Mouse (Mus musculus) heart, adult 11 months (tissue): ENCODE measurements at regions not wholly inside any gene's neighbourhood (a gene's known extent, or its start where the extent isn't known, plus 50 kb on each side); places are given as distances from the start of the nearest gene placed in this dataset.

ENCODE experiments used
- DNase-seq: peaks from one replicate; pipeline ENCODE4 v3.0.0; 2022

GRCm38 (mm10) chr12:79966621-79967490 lies 146.0 kb downstream of the Zfp36l1 start:
- DNase-seq, result peak; percentile 97

DNA sequence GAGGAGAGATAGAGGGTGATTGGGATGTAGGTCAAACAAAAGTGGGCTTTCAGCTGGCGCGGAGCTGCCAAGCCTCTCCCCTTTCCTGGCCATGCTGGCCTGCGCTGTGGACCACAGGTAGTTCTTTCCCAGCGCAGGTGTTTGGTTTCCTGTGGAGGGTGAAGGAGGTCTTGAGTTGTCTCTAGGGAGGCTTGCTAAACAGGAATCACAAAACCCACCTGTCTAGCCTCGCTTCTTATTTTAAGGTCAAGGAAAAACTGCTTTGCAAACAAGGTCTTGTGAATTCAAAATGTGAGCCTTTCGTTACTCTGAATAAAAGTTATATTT lies 146.6 kb downstream of the Zfp36l1 start:
- DNase-seq, result no peak

- DNase-seq, result peak; percentile 96
Observed at GRCm38 (mm10) chr12:79965471-79966288, 147.1 kb downstream of the Zfp36l1 start.

- peak; percentile 95 for DNase-seq
Observed at GRCm38 (mm10) chr12:79963443-79964025, 149.3 kb downstream of the Zfp36l1 start.

DNA sequence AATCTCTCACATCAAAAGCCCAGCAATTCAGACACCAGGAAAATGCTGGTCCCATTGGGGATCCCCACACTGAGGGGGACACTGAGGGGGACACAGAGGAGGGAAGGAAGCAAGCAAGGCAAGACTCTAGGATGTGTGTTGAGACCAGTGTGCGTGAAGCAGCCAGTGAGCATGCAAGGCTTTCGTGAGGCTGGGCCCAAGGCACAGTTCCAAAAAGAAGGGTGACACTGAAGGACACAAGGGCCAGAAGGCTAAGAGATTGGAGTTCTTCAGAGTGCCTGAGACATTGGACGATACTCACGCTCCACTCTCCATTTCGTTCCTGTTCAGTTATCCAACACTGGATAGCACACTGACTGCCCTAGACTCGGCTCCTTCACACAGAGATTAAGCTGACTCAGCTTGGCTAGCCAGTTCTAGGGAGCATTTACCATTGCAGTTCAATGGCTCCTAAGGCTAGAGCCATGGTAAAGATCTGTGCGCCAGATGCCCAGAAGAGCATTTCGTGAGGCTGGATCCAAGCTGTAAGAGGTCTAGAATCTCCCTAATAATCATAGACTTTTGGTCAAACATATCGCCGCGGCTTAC lies 150.1 kb downstream of the Zfp36l1 start:
- peak; percentile 88 for DNase-seq

DNA sequence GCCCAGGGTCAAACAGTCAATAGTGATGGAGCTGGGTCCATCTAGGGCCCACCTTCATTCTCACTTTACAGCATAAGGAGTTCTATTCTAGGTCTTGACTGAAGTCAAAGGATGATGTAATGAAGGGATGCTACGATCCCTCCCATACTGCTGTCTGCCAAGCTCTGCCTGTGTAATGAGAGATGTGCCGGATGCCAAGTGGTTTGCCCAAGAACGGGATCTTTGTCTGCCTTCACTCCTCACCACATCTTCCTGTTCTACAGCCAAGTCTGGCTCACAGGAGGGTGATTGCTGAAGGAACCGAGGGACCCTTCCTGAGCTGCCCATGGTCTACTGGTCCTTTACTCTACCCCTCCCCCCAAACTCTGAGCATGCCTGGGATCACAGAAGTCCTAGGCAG lies 150.9 kb downstream of the Zfp36l1 start:
- DNase-seq, result peak; percentile 88

DNA sequence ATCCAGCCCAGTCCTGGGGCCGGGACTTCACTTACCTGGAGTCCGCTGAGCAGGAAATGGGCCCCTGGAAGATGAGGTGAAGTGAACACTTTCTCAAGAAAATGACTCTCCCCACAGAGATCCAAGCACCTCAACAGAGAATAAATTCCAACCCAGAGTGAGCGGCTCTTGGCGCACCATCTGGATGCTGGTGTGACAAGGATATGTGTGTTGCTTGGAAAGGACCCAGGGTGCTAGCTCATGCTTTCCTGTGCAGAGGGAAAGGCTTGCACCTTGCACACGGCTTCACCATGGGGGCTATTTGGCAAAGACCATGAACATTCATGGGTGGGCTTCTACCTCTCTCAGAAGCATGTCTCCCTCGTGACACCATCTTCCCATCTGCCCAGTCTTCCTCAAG lies 151.7 kb downstream of the Zfp36l1 start:
- peak; percentile 81 for DNase-seq

DNA sequence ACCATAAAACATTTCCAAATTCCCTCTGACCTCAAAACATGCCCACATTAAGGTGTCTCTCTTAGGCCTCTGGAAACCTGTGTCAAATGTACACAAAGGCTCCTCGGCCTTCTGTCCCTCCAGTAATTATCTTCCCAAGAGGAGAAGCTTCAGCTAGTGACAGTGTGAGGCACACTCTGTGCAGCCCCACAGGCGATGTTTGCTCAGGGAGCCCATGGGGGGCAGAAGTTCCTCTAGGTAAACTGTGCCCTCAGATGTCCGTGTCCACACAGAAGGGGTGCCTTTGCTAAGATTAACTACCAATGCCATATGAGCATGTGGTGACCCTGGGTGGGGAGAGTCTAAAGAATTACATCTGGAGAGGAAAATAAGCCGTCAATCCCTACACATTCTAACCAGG lies 152.4 kb downstream of the Zfp36l1 start:
- peak; percentile 83 for DNase-seq

GRCm38 (mm10) chr12:79959540-79960305 lies 153.1 kb downstream of the Zfp36l1 start:
- peak; percentile 68 for DNase-seq

- peak; percentile 51 for DNase-seq
Observed at GRCm38 (mm10) chr12:79957211-79957610, 155.6 kb downstream of the Zfp36l1 start.

DNA sequence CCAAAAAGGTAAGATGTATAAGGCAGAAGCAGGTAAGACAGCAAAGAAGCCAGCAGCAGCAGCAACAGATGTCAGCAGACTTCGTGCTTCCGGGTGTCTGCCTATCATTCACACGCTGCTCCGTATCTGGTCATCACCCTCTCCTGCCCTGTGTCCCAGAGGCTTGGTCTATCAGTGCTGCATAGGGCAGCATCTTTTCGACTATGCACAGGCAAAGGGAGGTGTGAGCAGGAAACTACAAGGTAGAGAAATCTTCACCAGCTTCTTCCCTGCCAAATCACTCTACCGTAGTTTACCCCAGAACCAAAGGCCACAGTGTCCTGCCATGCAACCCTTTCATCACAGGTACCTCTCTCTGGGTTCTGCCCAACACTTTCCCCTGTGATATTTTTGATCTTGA lies 156.5 kb downstream of the Zfp36l1 start:
- DNase-seq, result peak; percentile 62

- DNase-seq, result peak; percentile 59
Observed at GRCm38 (mm10) chr12:79955501-79955900, 157.3 kb downstream of the Zfp36l1 start.

DNA sequence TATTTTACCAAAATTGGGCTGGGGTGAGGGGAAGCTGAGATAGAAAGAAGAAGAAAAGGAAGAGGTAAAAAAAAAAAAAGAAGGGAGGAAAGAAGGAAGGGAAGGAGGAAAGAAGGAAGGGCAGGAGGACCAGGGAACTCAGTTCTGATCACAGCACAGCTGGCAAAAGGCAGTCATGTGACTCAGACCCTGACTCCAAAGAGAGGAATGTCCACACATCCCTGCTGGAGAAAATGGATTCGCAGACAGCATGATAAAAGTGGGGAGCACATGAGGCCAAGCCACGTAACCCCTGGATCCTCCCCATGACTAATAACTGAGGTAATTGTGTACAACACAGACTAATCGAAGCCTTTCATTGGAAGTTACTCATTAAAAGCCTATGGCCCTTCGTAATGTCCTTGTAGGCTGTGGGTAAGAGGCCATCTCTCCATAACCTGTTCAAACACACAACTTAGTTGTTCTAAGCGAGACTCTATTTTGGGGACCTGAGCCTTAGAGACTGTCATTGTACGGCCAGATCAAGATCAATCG lies 162.2 kb downstream of the Zfp36l1 start:
- DNase-seq, result no peak

GRCm38 (mm10) chr12:79949101-79949824 lies 163.6 kb downstream of the Zfp36l1 start:
- peak; percentile 99 for DNase-seq

- no peak for DNase-seq
Observed at GRCm38 (mm10) chr12:79947574-79947973, 165.2 kb downstream of the Zfp36l1 start.

- no peak for DNase-seq
Observed at GRCm38 (mm10) chr12:79946777-79947176, 166.0 kb downstream of the Zfp36l1 start.

GRCm38 (mm10) chr12:79945899-79946298 lies 166.9 kb downstream of the Zfp36l1 start:
- DNase-seq, result no peak

GRCm38 (mm10) chr12:79944714-79945493 lies 167.9 kb downstream of the Zfp36l1 start:
- DNase-seq, result peak; percentile 98

DNA sequence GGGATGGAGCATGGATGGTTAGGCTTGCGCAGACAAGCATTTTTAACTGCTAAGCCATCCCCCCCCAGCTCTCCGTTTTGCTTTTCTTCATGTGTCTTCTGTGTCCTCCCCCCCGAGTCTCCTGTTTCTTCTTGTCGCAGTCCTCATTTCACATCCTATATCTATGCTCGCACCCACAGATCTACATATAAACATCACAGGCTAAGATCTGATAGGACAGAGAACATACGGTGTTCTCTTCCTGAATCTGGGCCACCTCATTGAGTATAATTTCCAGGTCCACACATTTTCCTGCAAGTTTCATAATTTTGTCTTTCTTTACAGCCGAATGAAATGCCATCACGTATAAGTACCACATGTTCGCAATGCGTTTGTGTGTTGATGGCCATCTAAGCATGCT lies 168.7 kb downstream of the Zfp36l1 start:
- DNase-seq, result no peak

GRCm38 (mm10) chr12:79942563-79943131 lies 170.2 kb downstream of the Zfp36l1 start:
- DNase-seq, result peak; percentile 96
